ENCODE assay signal across 46 mouse cellular contexts in genomic region chr11:82163285-82163684, GRCm38 (mm10). TPM values are rescaled to one million over a fixed set of nuclear protein-coding genes. Genes with fewer than 3 reads are reported as not detected.
"Had no signal": no experiment of that assay in that cellular context is flagged by ENCODE, and none has a peak within 500 bp of the region (broad histone marks: within the 10 kb centered on the region; RNA-seq: fewer than 3 reads in every experiment).

No protein-coding gene starts in this region.

- ATAC-seq: liver, embryonic 12.5 days; liver, postnatal 0 days; midbrain, embryonic 13.5 days; midbrain, embryonic 15.5 days; midbrain, embryonic 16.5 days had no signal

- H3K27ac ChIP-seq: left cerebral cortex, adult 2 months; limb, embryonic 10.5 days; limb, embryonic 12.5 days; limb, embryonic 13.5 days; limb, embryonic 15.5 days; liver, embryonic 12.5 days; liver, embryonic 13.5 days; liver, embryonic 14.5 days; liver, embryonic 15.5 days; lung, embryonic 15.5 days; macrophage; midbrain, embryonic 10.5 days; midbrain, embryonic 12.5 days; midbrain, embryonic 13.5 days; midbrain, embryonic 15.5 days had no signal

- H3K4me2 ChIP-seq: limb, embryonic 12.5 days; limb, embryonic 13.5 days; limb, embryonic 15.5 days; liver, embryonic 11.5 days; liver, embryonic 12.5 days; liver, embryonic 13.5 days; liver, embryonic 15.5 days; lung, embryonic 14.5 days; lung, embryonic 15.5 days; midbrain, embryonic 11.5 days; midbrain, embryonic 12.5 days; midbrain, embryonic 13.5 days; midbrain, embryonic 15.5 days had no signal

- H3K4me1 ChIP-seq: limb, embryonic 13.5 days; limb, embryonic 15.5 days; liver, embryonic 12.5 days; liver, embryonic 13.5 days; liver, embryonic 15.5 days; lung, embryonic 15.5 days; megakaryocyte, embryonic 14.5 days; midbrain, embryonic 10.5 days; midbrain, embryonic 12.5 days; midbrain, embryonic 13.5 days; midbrain, embryonic 15.5 days had no signal

- H3K9me3 ChIP-seq: limb, embryonic 10.5 days; limb, embryonic 12.5 days; limb, embryonic 13.5 days; limb, embryonic 15.5 days; liver, embryonic 12.5 days; liver, embryonic 13.5 days; liver, embryonic 15.5 days; lung, embryonic 15.5 days; megakaryocyte, embryonic 14.5 days; midbrain, embryonic 10.5 days; midbrain, embryonic 12.5 days; midbrain, embryonic 13.5 days; midbrain, embryonic 15.5 days had no signal

- H3K36me3 ChIP-seq: limb, embryonic 10.5 days; limb, embryonic 12.5 days; limb, embryonic 13.5 days; limb, embryonic 15.5 days; liver, embryonic 12.5 days; liver, embryonic 13.5 days; liver, embryonic 15.5 days; lung, embryonic 15.5 days; midbrain, embryonic 10.5 days; midbrain, embryonic 12.5 days; midbrain, embryonic 13.5 days; midbrain, embryonic 15.5 days had no signal

- H3K9ac ChIP-seq: limb, embryonic 12.5 days; limb, embryonic 13.5 days; limb, embryonic 15.5 days; liver, embryonic 12.5 days; liver, embryonic 13.5 days; liver, embryonic 14.5 days; liver, embryonic 15.5 days; liver, postnatal 0 days; lung, embryonic 14.5 days; lung, embryonic 15.5 days; midbrain, embryonic 12.5 days; midbrain, embryonic 13.5 days; midbrain, embryonic 15.5 days had no signal

- H3K4me3 ChIP-seq: left cerebral cortex, adult 2 months; limb, embryonic 10.5 days; limb, embryonic 12.5 days; limb, embryonic 13.5 days; limb, embryonic 15.5 days; liver, embryonic 12.5 days; liver, embryonic 13.5 days; liver, embryonic 15.5 days; lung, embryonic 15.5 days; megakaryocyte, embryonic 14.5 days; midbrain, embryonic 10.5 days; midbrain, embryonic 12.5 days; midbrain, embryonic 13.5 days; midbrain, embryonic 15.5 days; myocyte had no signal

- DNase-seq: left cerebral cortex, postnatal 4 days; liver; liver, embryonic 13.5 days; liver, postnatal 0 days; lung, adult 18-20 months; lung, adult 2 months; lung, embryonic 14.5 days; lung, postnatal 10 days; lung, postnatal 14 days; lung, postnatal 36 days; lung, postnatal 4 days; midbrain, embryonic 14.5 days had no signal

- H3K27me3 ChIP-seq: limb, embryonic 12.5 days; limb, embryonic 13.5 days; limb, embryonic 15.5 days; liver, embryonic 12.5 days; liver, embryonic 13.5 days; liver, embryonic 15.5 days; lung, embryonic 15.5 days; midbrain, embryonic 12.5 days; midbrain, embryonic 13.5 days; midbrain, embryonic 15.5 days had no signal

RNA-seq across cellular contexts. Expression of gene Ccl8, which starts 48.3 kb away (rescaled TPM):
- total RNA-seq: left cerebral cortex, adult 18-20 months; left cerebral cortex, adult 2 months; left cerebral cortex, adult 8-10 months; left cerebral cortex, postnatal 10 days; left cerebral cortex, postnatal 25 days; left cerebral cortex, postnatal 36 days; left cerebral cortex, postnatal 4 days; liver, adult 2 months; megakaryocyte progenitor cell, adult 5-6 weeks; megakaryocyte, adult 5-6 weeks; megakaryocyte-erythroid progenitor cell, adult 5-6 weeks; midbrain, postnatal 0 days; monocyte, adult 5-6 weeks had no signal
- polyA plus RNA-seq: limb, embryonic 10.5 days; limb, embryonic 11.5 days; limb, embryonic 12.5 days; limb, embryonic 13.5 days; limb, embryonic 14.5 days; limb, embryonic 15.5 days; liver, adult 2 months; liver, embryonic 11.5 days; liver, embryonic 12.5 days; liver, embryonic 13.5 days; liver, embryonic 14.5 days; liver, embryonic 15.5 days; liver, embryonic 16.5 days; lung, embryonic 14.5 days; lung, embryonic 15.5 days; lung, embryonic 16.5 days; midbrain, embryonic 10.5 days; midbrain, embryonic 11.5 days; midbrain, embryonic 12.5 days; midbrain, embryonic 13.5 days; midbrain, embryonic 14.5 days; midbrain, embryonic 15.5 days; midbrain, embryonic 16.5 days; midbrain, postnatal 0 days had no signal
